Mouse (Mus musculus) E14TG2a.4 (cell line): Measurements from ENCODE around the gene Borcs6.

Source experiments
- H3K27me3 ChIP-seq: 2 replicates; pipeline ENCODE4 v1.6.1; 2014; ENCODE audit warnings: low read length, control low read depth; ENCODE audit not compliant: insufficient read depth
- H3K36me3 ChIP-seq: 2 replicates; pipeline ENCODE4 v1.6.1; 2014; ENCODE audit warnings: low read length, control low read depth; ENCODE audit not compliant: insufficient read depth
- H3K4me1 ChIP-seq: replicated peaks from 2 replicates; pipeline ENCODE4 v1.6.1; 2014; ENCODE audit warnings: low read depth, low read length, control low read depth
- H3K4me3 ChIP-seq: replicated peaks from 2 replicates; pipeline ENCODE4 v1.5.1; 2014; ENCODE audit warnings: mild to moderate bottlenecking, low read length
- H3K9me3 ChIP-seq: 2 replicates; pipeline ENCODE4 v1.6.1; 2014; ENCODE audit warnings: low read length, control low read depth
- CTCF ChIP-seq: conservative IDR thresholded peaks from 2 replicates; pipeline ENCODE4 v1.5.1; 2014; ENCODE audit warnings: low read length
- NANOG ChIP-seq: IDR thresholded peaks from 2 replicates; pipeline ENCODE4 v1.6.1; 2014; ENCODE audit warnings: borderline replicate concordance, low read length, mixed read lengths
- POU5F1 ChIP-seq: IDR thresholded peaks from 2 replicates; pipeline ENCODE4 v1.6.1; 2014; ENCODE audit warnings: low read length, borderline replicate concordance

The Borcs6 gene

GRCm38 (mm10) chr11:69065394-69065925, 5.9 kb downstream of the Borcs6 start:
- Histone ChIP-seq H3K27me3 (peaks cover 11% of the 10 kb centered on the region), H3K36me3 (no peaks in the 10 kb centered on the region)

GRCm38 (mm10) chr11:69066163-69066861, 6.8 kb downstream of the Borcs6 start:
- Histone ChIP-seq H3K36me3 (no peaks in the 10 kb centered on the region), H3K4me1 (peaks cover 54% of the 10 kb centered on the region), H3K4me3 (peak overlapping the region; percentile 77), H3K9me3 (no peaks in the 10 kb centered on the region), H3K27me3 (peaks cover 3% of the 10 kb centered on the region)
- TF ChIP-seq NANOG (no peak), CTCF (no peak), POU5F1 (no peak)

More at GRCm38 (mm10) chr11:69065394-69065925, 5.9 kb downstream of the Borcs6 start:
- Histone ChIP-seq H3K9me3 (no peaks in the 10 kb centered on the region), H3K4me1 (peaks cover 56% of the 10 kb centered on the region), H3K4me3 (peak overlapping the region; percentile 77)
- no peak for TF ChIP-seq POU5F1
- no peak for TF ChIP-seq NANOG
- TF ChIP-seq CTCF = no peak

- H3K9me3 ChIP-seq = no peaks in the 10 kb centered on the region
- H3K27me3 ChIP-seq = no peaks in the 10 kb centered on the region
- TF ChIP-seq NANOG (no peak), CTCF (peak; percentile 97)
- peaks cover 54% of the 10 kb centered on the region for H3K4me1 ChIP-seq
- no peaks in the 10 kb centered on the region for H3K36me3 ChIP-seq
- peak overlapping the region; percentile 77 for H3K4me3 ChIP-seq
These were observed 7.4 kb downstream of the Borcs6 start for GRCm38 (mm10) chr11:69066956-69067355.

- no peaks in the 10 kb centered on the region for H3K9me3 ChIP-seq
- H3K27me3 ChIP-seq = no peaks in the 10 kb centered on the region
- peaks cover 60% of the 10 kb centered on the region for H3K4me1 ChIP-seq
- H3K36me3 ChIP-seq = no peaks in the 10 kb centered on the region
- no peak for TF ChIP-seq POU5F1
- no peak for TF ChIP-seq NANOG
- TF ChIP-seq CTCF = no peak
- 0 out of 2 replicates have a peak overlapping the region, but pooled peaks have one; percentile 35 for H3K4me3 ChIP-seq
These were observed 8.1 kb downstream of the Borcs6 start for GRCm38 (mm10) chr11:69067601-69068000.

- Histone ChIP-seq H3K9me3 (no peaks in the 10 kb centered on the region), H3K4me1 (peaks cover 69% of the 10 kb centered on the region), H3K27me3 (no peaks in the 10 kb centered on the region), H3K36me3 (no peaks in the 10 kb centered on the region), H3K4me3 (peak overlapping the region; percentile 92)
- TF ChIP-seq CTCF (no peak), NANOG (no peak), POU5F1 (no peak)
These were observed 10.6 kb downstream of the Borcs6 start for GRCm38 (mm10) chr11:69070093-69070492.

GRCm38 (mm10) chr11:69070590-69071222, 11.2 kb downstream of the Borcs6 start, which contains the start of gene Tmem107:
Gene Tmem107 (plus strand): TSS chr11:69070806.
- TF ChIP-seq CTCF (no peak), NANOG (no peak), POU5F1 (no peak)
- no peaks in the 10 kb centered on the region for H3K27me3 ChIP-seq
- H3K9me3 ChIP-seq = no peaks in the 10 kb centered on the region
- H3K4me3 ChIP-seq = peak within 1 kb of the TSS; percentile 92
- H3K4me1 ChIP-seq = peaks cover 65% of the 10 kb centered on the region
- H3K36me3 ChIP-seq = no peaks in the 10 kb centered on the region

- TF ChIP-seq CTCF = no peak
- no peak for TF ChIP-seq NANOG
- no peak for TF ChIP-seq POU5F1
- Histone ChIP-seq H3K36me3 (no peaks in the 10 kb centered on the region), H3K4me3 (peak overlapping the region; percentile 92), H3K27me3 (no peaks in the 10 kb centered on the region), H3K4me1 (peaks cover 64% of the 10 kb centered on the region), H3K9me3 (no peaks in the 10 kb centered on the region)
These were observed 11.7 kb downstream of the Borcs6 start for GRCm38 (mm10) chr11:69071262-69071661.

GRCm38 (mm10) chr11:69072234-69072633, 12.7 kb downstream of the Borcs6 start:
- H3K9me3 ChIP-seq = no peaks in the 10 kb centered on the region
- H3K4me3 ChIP-seq = 0 out of 2 replicates have a peak overlapping the region, but pooled peaks have one; percentile 17
- no peaks in the 10 kb centered on the region for H3K27me3 ChIP-seq
- TF ChIP-seq CTCF (no peak), POU5F1 (no peak), NANOG (no peak)
- no peaks in the 10 kb centered on the region for H3K36me3 ChIP-seq
- peaks cover 65% of the 10 kb centered on the region for H3K4me1 ChIP-seq
